In the genomic region with DNA sequence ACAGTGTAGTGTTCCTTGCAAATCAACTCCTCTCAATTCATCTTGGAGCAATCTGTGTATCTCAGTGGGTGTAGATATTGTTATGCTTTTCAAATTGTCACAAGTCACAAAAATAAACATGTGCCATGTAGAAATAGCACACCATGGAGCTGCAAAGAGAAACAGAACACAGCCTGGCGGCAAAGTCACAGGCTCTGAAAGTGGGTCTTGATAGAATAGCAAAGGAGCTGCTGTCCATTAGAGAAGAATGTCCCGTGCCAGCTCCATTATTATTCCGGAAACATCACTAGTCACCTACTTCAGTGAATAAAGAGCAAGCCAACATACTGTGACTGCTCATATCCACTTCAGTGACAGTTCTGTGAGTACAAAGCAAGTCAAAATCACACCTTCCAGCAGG, we compare ENCODE assay signal across 21 mouse cellular contexts.
DNase-seq lines count a peak whose midpoint lies in the region; ATAC-seq and TF ChIP-seq lines count a peak whose summit lies in the region.
"Had no signal": no experiment of that assay in that cellular context is flagged by ENCODE, and none has a peak within 500 bp of the region (broad histone marks: within the 10 kb centered on the region; RNA-seq: fewer than 3 reads in every experiment).

No protein-coding gene starts in this region.

- H3K9me3 ChIP-seq in hindbrain, postnatal 0 days (ENCODE audit: low read length), result no peaks in the 10 kb centered on the region
- H3K9me3 ChIP-seq in hindbrain, embryonic 13.5 days, result no peaks in the 10 kb centered on the region
- no peaks in the 10 kb centered on the region for H3K9me3 ChIP-seq in lung, embryonic 16.5 days (ENCODE audit: control insufficient read depth, low read length)
- H3K9me3 ChIP-seq: hindbrain, embryonic 15.5 days; kidney, embryonic 15.5 days; limb, embryonic 10.5 days had no signal

- DNase-seq in cerebellum, adult 8-10 months, result no peak
- DNase-seq in hindbrain, postnatal 0 days (ENCODE audit: low spot score), result peak; percentile 28
- DNase-seq in lung, postnatal 36 days, result no peak
- peak; percentile 47 for DNase-seq in cerebellum, adult 9-10 months
- no peak for DNase-seq in embryo, embryonic 11 days
- DNase-seq: adrenal gland, adult 8-10 months; gastrocnemius, adult 2 months; heart, postnatal 14 days; kidney, postnatal 4 days; liver, postnatal 0 days; midbrain, embryonic 14.5 days had no signal

- TF ChIP-seq CTCF in hindbrain, postnatal 0 days (IDR thresholded peaks at IDR 0.05; ENCODE audit: low read depth), result no peak

- H3K4me1 ChIP-seq in hindbrain, postnatal 0 days (ENCODE audit: insufficient read depth, low read length), result no peaks in the 10 kb centered on the region
- H3K4me1 ChIP-seq in hindbrain, embryonic 13.5 days (replicated peaks), result no peaks in the 10 kb centered on the region
- no peaks in the 10 kb centered on the region for H3K4me1 ChIP-seq in lung, embryonic 16.5 days (replicated peaks; ENCODE audit: control insufficient read depth, insufficient read depth, low read length)
- H3K4me1 ChIP-seq: hindbrain, embryonic 15.5 days; kidney, embryonic 15.5 days; limb, embryonic 10.5 days had no signal

- H3K9ac ChIP-seq in hindbrain, postnatal 0 days (replicated peaks; ENCODE audit: low read length), result no peak overlapping the region
- H3K9ac ChIP-seq in hindbrain, embryonic 13.5 days, result no peak overlapping the region
- H3K9ac ChIP-seq in lung, embryonic 16.5 days (ENCODE audit: low read length), result no peak overlapping the region
- H3K9ac ChIP-seq: hindbrain, embryonic 15.5 days; kidney, embryonic 15.5 days; liver, postnatal 0 days had no signal

- no peaks in the 10 kb centered on the region for H3K27me3 ChIP-seq in hindbrain, postnatal 0 days (ENCODE audit: insufficient read depth, low read length)
- no peaks in the 10 kb centered on the region for H3K27me3 ChIP-seq in hindbrain, embryonic 13.5 days
- H3K27me3 ChIP-seq in lung, embryonic 16.5 days (ENCODE audit: control insufficient read depth, insufficient read depth, low read depth, low read length), result no peaks in the 10 kb centered on the region
- H3K27me3 ChIP-seq: hindbrain, embryonic 15.5 days; kidney, embryonic 15.5 days; Patski had no signal

- ATAC-seq in cerebellum, adult (ENCODE audit: insufficient number of reproducible peaks, low FRiP score, low TSS enrichment), result peak; percentile 40; the same call in 1 of the 2 replicates
- no peak for ATAC-seq in hindbrain, postnatal 0 days
- no peak for ATAC-seq in hindbrain, embryonic 13.5 days (ENCODE audit: low FRiP score)
- peak; percentile 23; the same call in 1 of the 2 replicates for ATAC-seq in lung, embryonic 16.5 days (ENCODE audit: low read depth)
- ATAC-seq: forebrain, embryonic 16.5 days; intestine, postnatal 0 days; liver, postnatal 0 days; Patski had no signal

- no peak overlapping the region for H3K4me2 ChIP-seq in hindbrain, postnatal 0 days (ENCODE audit: low read depth, low read length)
- H3K4me2 ChIP-seq in hindbrain, embryonic 13.5 days, result no peak overlapping the region
- no peak overlapping the region for H3K4me2 ChIP-seq in lung, embryonic 16.5 days (ENCODE audit: low read depth, low read length)
- H3K4me2 ChIP-seq: heart, embryonic 11.5 days; hindbrain, embryonic 15.5 days; kidney, embryonic 15.5 days had no signal

- no peak overlapping the region for H3K4me3 ChIP-seq in hindbrain, postnatal 0 days (ENCODE audit: low read length)
- no peak overlapping the region for H3K4me3 ChIP-seq in hindbrain, embryonic 13.5 days
- H3K4me3 ChIP-seq in lung, embryonic 16.5 days (ENCODE audit: low read length), result no peak overlapping the region
- H3K4me3 ChIP-seq: gastrocnemius, adult 2 months; hindbrain, embryonic 15.5 days; kidney, embryonic 15.5 days; limb, embryonic 10.5 days had no signal

- no peaks in the 10 kb centered on the region for H3K36me3 ChIP-seq in hindbrain, postnatal 0 days (ENCODE audit: insufficient read depth, low read length)
- H3K36me3 ChIP-seq in hindbrain, embryonic 13.5 days, result no peaks in the 10 kb centered on the region
- no peaks in the 10 kb centered on the region for H3K36me3 ChIP-seq in lung, embryonic 16.5 days (ENCODE audit: control insufficient read depth, insufficient read depth, low read length)
- H3K36me3 ChIP-seq: hindbrain, embryonic 15.5 days; kidney, embryonic 15.5 days; limb, embryonic 10.5 days had no signal

- peak overlapping the region; percentile 45; the same call in 1 of the 2 replicates for H3K27ac ChIP-seq in hindbrain, postnatal 0 days
- no peak overlapping the region for H3K27ac ChIP-seq in hindbrain, embryonic 13.5 days
- no peak overlapping the region for H3K27ac ChIP-seq in lung, embryonic 16.5 days (ENCODE audit: low read length)
- H3K27ac ChIP-seq: gastrocnemius, adult 2 months; hindbrain, embryonic 15.5 days; kidney, embryonic 15.5 days; limb, embryonic 10.5 days had no signal

- WGBS in hindbrain, postnatal 0 days, result 62% methylated on average over 3 of the region's 3 CpGs
- WGBS in hindbrain, embryonic 13.5 days, result 77% methylated on average over 3 of the region's 3 CpGs
- WGBS in lung, embryonic 16.5 days, result 50% methylated on average over 3 of the region's 3 CpGs

Comparison
In these comparisons a context has a peak if more than half of its experiments do, and no peak if none do; other contexts are left out.
1. DNase-seq: peak in hindbrain, postnatal 0 days (single experiment) and cerebellum, adult 9-10 months (single experiment); none in cerebellum, adult 8-10 months (single experiment), lung, postnatal 36 days (single experiment) and embryo, embryonic 11 days (single experiment).
2. ATAC-seq: peak in cerebellum, adult (single experiment) and lung, embryonic 16.5 days (single experiment); none in hindbrain, postnatal 0 days (single experiment) and hindbrain, embryonic 13.5 days (single experiment).